Mouse (Mus musculus) heart, postnatal 25 days (tissue): ENCODE data around the gene Eif3c. TPM values are rescaled to one million over a fixed set of nuclear protein-coding genes. Genes with fewer than 3 reads are reported as not detected.

Source experiments
- DNase-seq: peaks from one replicate; pipeline ENCODE4 v3.0.0; 2022; ENCODE audit warnings: low spot score
- intact Hi-C: fragments of 180-260 bp; cut with DNase I; formaldehyde crosslinking; loops from one replicate; pipeline ENCODE4 v1.15.1; 2025
- microRNA-seq: library from miRNA; unstranded; fragments of <30 nt; microRNA quantifications from one replicate; pipeline ENCODE4 v1.2.0, GENCODE M21; 2022
- total RNA-seq, 2 experiments: library from RNA; stranded (reverse); gene quantifications; 2 replicates each; pipeline ENCODE4 v1.2.3; 2021

Eif3c gene
- total RNA-seq, 2 experiments from 2014 or later: 130 to 139 TPM

GRCm38 (mm10) chr7:126499416-126499815 lies 66.8 kb downstream of the Eif3c start:
- no peak for DNase-seq
- intact Hi-C loops: loop anchor here (1.0 kb wide), 1 partner anchor 10 kb away; no protein-coding TSS in a partner anchor

GRCm38 (mm10) chr7:126497966-126498365 lies 68.2 kb downstream of the Eif3c start:
- DNase-seq: no peak
- intact Hi-C loops: no loop called here

- no peak for DNase-seq
- intact Hi-C loops: no loop called here
These were observed 69.7 kb downstream of the Eif3c start for GRCm38 (mm10) chr7:126496475-126496874.

Small RNA genes lying within 50 kb of the gene (microRNA-seq; reads per million reads assigned to microRNA genes)
- 3.6 reads per million, percentile 6 among the genes with 10 or more reads in this experiment for gene Mir7059

Other genes starting within 250 kb of the Eif3c start
- under 1 TPM; 0.67 to 0.91 TPM for gene Lat, start 196.8 kb downstream of the Eif3c start, total RNA-seq
- 10 to 100 TPM; 33.0 to 34.6 TPM for gene Spns1, start 189.0 kb downstream of the Eif3c start, total RNA-seq
- gene Nfatc2ip, start 169.7 kb downstream of the Eif3c start, total RNA-seq: 1 to 10 TPM; 4.5 to 5.4 TPM
- gene Cd19, start 151.5 kb downstream of the Eif3c start, total RNA-seq: 1 to 10 TPM in 1 of 2 experiments, under 1 TPM in 1; 0.70 to 1.4 TPM
- gene Rabep2, start 137.7 kb downstream of the Eif3c start, total RNA-seq: 1 to 10 TPM; 4.6 to 4.9 TPM
- 1 to 10 TPM in 1 of 2 experiments, under 1 TPM in 1; 0.88 to 1.2 TPM for gene Atp2a1, start 103.3 kb downstream of the Eif3c start, total RNA-seq
- gene Sh2b1, start 91.0 kb downstream of the Eif3c start, total RNA-seq: 10 to 100 TPM; 40.2 to 43.2 TPM
- 100 to 1,000 TPM; 326 to 329 TPM for gene Tufm, start 79.0 kb downstream of the Eif3c start, total RNA-seq
- 10 to 100 TPM; 37.0 to 41.7 TPM for gene Atxn2l, start 63.0 kb downstream of the Eif3c start, total RNA-seq
- under 1 TPM; 0.28 to 0.86 TPM for gene Apobr, start 18.5 kb upstream of the Eif3c start, total RNA-seq
- gene Cln3, start 19.4 kb upstream of the Eif3c start, total RNA-seq: 10 to 100 TPM; 11.3 to 13.6 TPM
- not detected for gene Il27, start 28.5 kb upstream of the Eif3c start, total RNA-seq
- 1 to 10 TPM; 7.7 to 9.4 TPM for gene Nupr1, start 64.5 kb upstream of the Eif3c start, total RNA-seq
- gene Sgf29, start 82.9 kb upstream of the Eif3c start, total RNA-seq: 10 to 100 TPM; 25.9 to 27.2 TPM
- 10 to 100 TPM; 28.5 to 32.3 TPM for gene Sult1a1, start 110.0 kb upstream of the Eif3c start, total RNA-seq
- gene Bola2, start 129.0 kb upstream of the Eif3c start, total RNA-seq: 10 to 100 TPM; 43.0 to 49.7 TPM
- gene Slx1b, start 129.4 kb upstream of the Eif3c start, total RNA-seq: 1 to 10 TPM; 4.3 to 4.5 TPM
- gene Coro1a, start 141.4 kb upstream of the Eif3c start, total RNA-seq: 10 to 100 TPM; 10.6 to 10.8 TPM
- 10 to 100 TPM; 56.5 to 59.8 TPM for gene Mapk3, start 193.2 kb upstream of the Eif3c start, total RNA-seq
- gene Gdpd3, start 199.9 kb upstream of the Eif3c start, total RNA-seq: 1 to 10 TPM; 1.6 to 2.1 TPM
- gene Ypel3, start 210.5 kb upstream of the Eif3c start, total RNA-seq: 10 to 100 TPM; 63.7 to 74.0 TPM
- gene Tbx6, start 215.1 kb upstream of the Eif3c start, total RNA-seq: under 1 TPM; 0.34 to 0.70 TPM
- gene Ppp4c, start 226.1 kb upstream of the Eif3c start, total RNA-seq: 10 to 100 TPM; 32.7 to 33.1 TPM
- 10 to 100 TPM in 1 of 2 experiments, 1 to 10 TPM in 1; 8.9 to 10.4 TPM for gene Fam57b, start 231.3 kb upstream of the Eif3c start, total RNA-seq